Mouse (Mus musculus) intestine, postnatal 0 days (tissue): ENCODE data around the gene Peak1. TPM values are rescaled to one million over a fixed set of nuclear protein-coding genes. Genes with fewer than 3 reads are reported as not detected.
A peak's percentile ranks its signal among the peaks of the same experiment; 100 is the strongest.
"Not testable (repeated sequence)": the region's sequence is repeated elsewhere in the genome, so short reads cannot be mapped to it uniquely, and the experiment has no call there.

Experiments
- ATAC-seq: fragments of 200-750 bp; cut with Nextera tagmentation; 2 replicates; pipeline ENCODE4 v1.8.0; 2017; ENCODE audit warnings: mild to moderate bottlenecking, moderate TSS enrichment, moderate library complexity
- H3K27ac ChIP-seq: fragments of 300-500 bp; sonication (generic); 2 replicates; pipeline ENCODE4 v1.5.1; 2014; ENCODE audit warnings: mild to moderate bottlenecking, low read depth, low read length, moderate library complexity
- H3K27me3 ChIP-seq: fragments of 300-500 bp; sonication (generic); replicated peaks from 2 replicates; pipeline ENCODE4 v1.6.1; 2014; ENCODE audit warnings: low read length, mixed read lengths; ENCODE audit not compliant: control insufficient read depth, insufficient read depth
- H3K36me3 ChIP-seq: fragments of 300-500 bp; sonication (generic); 2 replicates; pipeline ENCODE4 v1.6.1; 2014; ENCODE audit warnings: mild to moderate bottlenecking, moderate library complexity; ENCODE audit not compliant: control insufficient read depth, insufficient read depth
- H3K4me1 ChIP-seq: fragments of 300-500 bp; sonication (generic); replicated peaks from 2 replicates; pipeline ENCODE4 v1.6.1; 2014; ENCODE audit warnings: antibody characterized with exemption, low read length, mixed read lengths; ENCODE audit not compliant: control insufficient read depth, insufficient read depth
- H3K4me2 ChIP-seq: fragments of 300-500 bp; sonication (generic); replicated peaks from 2 replicates; pipeline ENCODE4 v1.6.1; 2014; ENCODE audit warnings: low read depth, mild to moderate bottlenecking, moderate library complexity
- H3K4me3 ChIP-seq: fragments of 300-500 bp; sonication (generic); 2 replicates; pipeline ENCODE4 v1.5.1; 2014; ENCODE audit warnings: low read depth, low read length
- H3K9ac ChIP-seq: fragments of 300-500 bp; sonication (generic); 2 replicates; pipeline ENCODE4 v1.6.1; 2014; ENCODE audit warnings: mild to moderate bottlenecking, low read depth, low read length
- H3K9me3 ChIP-seq: fragments of 300-500 bp; sonication (generic); 2 replicates; pipeline ENCODE4 v1.6.1; 2016; ENCODE audit warnings: mixed run types; ENCODE audit not compliant: control insufficient read depth
- CTCF ChIP-seq: sonication (generic); IDR thresholded peaks from 2 replicates; pipeline ENCODE4 v1.5.1; 2016; ENCODE audit warnings: low read depth, mild to moderate bottlenecking, control low read depth, antibody characterized with exemption, moderate library complexity
- WGBS: fragments of 180-500 bp; shearing (Covaris S2); extraction: QIAGEN DNeasy Blood & Tissue Kit; methylation state at CpG from one replicate; pipeline ENCODE4 v1.1.7; 2014; 5-methylcytosine and 5-hydroxymethylcytosine counted together
- polyA plus RNA-seq: library from polyadenylated mRNA; unstranded; fragments of >200 nt; fragmentation: Nextera tagmentation; extraction: Ambion mirVana; gene quantifications from 2 replicates; pipeline ENCODE4 v1.2.1, GENCODE M21; 2015

Peak1 gene
- polyA plus RNA-seq, 1 experiment from 2014 or later: 5.9 TPM

- no peaks in the 10 kb centered on the region for H3K9me3 ChIP-seq
- TF ChIP-seq CTCF: no peak
- H3K4me1 ChIP-seq: peaks cover 11% of the 10 kb centered on the region; the same call in 1 of the 2 replicates
- no peaks in the 10 kb centered on the region for H3K27me3 ChIP-seq
- WGBS: 75% methylated on average over 5 of the region's 5 CpGs
- peaks cover 22% of the 10 kb centered on the region for H3K36me3 ChIP-seq
- no peak overlapping the region for H3K27ac ChIP-seq
- no peak overlapping the region for H3K4me3 ChIP-seq
- ATAC-seq: no peak
- H3K9ac ChIP-seq: no peak overlapping the region
- no peak overlapping the region for H3K4me2 ChIP-seq
These were observed 182.6 kb downstream of the Peak1 start for GRCm38 (mm10) chr9:56235281-56235680.

- Histone ChIP-seq H3K4me3 (no peak overlapping the region), H3K9ac (no peak overlapping the region), H3K4me2 (no peak overlapping the region), H3K27me3 (no peaks in the 10 kb centered on the region), H3K36me3 (peaks cover 16% of the 10 kb centered on the region; the same call in 1 of the 2 replicates), H3K27ac (no peak overlapping the region), H3K4me1 (peaks cover 11% of the 10 kb centered on the region; the same call in 1 of the 2 replicates), H3K9me3 (no peaks in the 10 kb centered on the region)
- no peak for TF ChIP-seq CTCF
- WGBS: 79% methylated on average over 3 of the region's 3 CpGs
- no peak for ATAC-seq
These were observed 183.3 kb downstream of the Peak1 start for GRCm38 (mm10) chr9:56234561-56234960.

- whole genome bisulfite sequencing: 36% methylated on average over 2 of the region's 2 CpGs
These were observed 184.6 kb downstream of the Peak1 start for GRCm38 (mm10) chr9:56233316-56233715.

GRCm38 (mm10) chr9:56230906-56231305, 187.0 kb downstream of the Peak1 start:
- no peak overlapping the region for H3K4me2 ChIP-seq

More at GRCm38 (mm10) chr9:56233316-56233715, 184.6 kb downstream of the Peak1 start:
- Histone ChIP-seq H3K9me3 (no peaks in the 10 kb centered on the region), H3K27ac (peak overlapping the region; percentile 50; the same call in 1 of the 2 replicates), H3K27me3 (no peaks in the 10 kb centered on the region), H3K4me2 (0 out of 2 replicates have a peak overlapping the region, but pooled peaks have one; percentile 9), H3K4me1 (peaks cover 11% of the 10 kb centered on the region; the same call in 1 of the 2 replicates), H3K36me3 (peaks cover 15% of the 10 kb centered on the region), H3K4me3 (no peak overlapping the region), H3K9ac (no peak overlapping the region)
- TF ChIP-seq CTCF: no peak
- peak; percentile 75 for ATAC-seq

GRCm38 (mm10) chr9:56227626-56228025, 190.2 kb downstream of the Peak1 start:
- no peaks in the 10 kb centered on the region for H3K9me3 ChIP-seq
- peaks cover 8% of the 10 kb centered on the region; the same call in 1 of the 2 replicates for H3K4me1 ChIP-seq
- 87% methylated on average over 7 of the region's 7 CpGs for WGBS
- no peak overlapping the region for H3K27ac ChIP-seq
- H3K27me3 ChIP-seq: no peaks in the 10 kb centered on the region
- no peak overlapping the region for H3K9ac ChIP-seq
- ATAC-seq: no peak
- peaks cover 38% of the 10 kb centered on the region; the same call in 1 of the 2 replicates for H3K36me3 ChIP-seq
- H3K4me2 ChIP-seq: no peak overlapping the region
- TF ChIP-seq CTCF: no peak
- H3K4me3 ChIP-seq: no peak overlapping the region

More at GRCm38 (mm10) chr9:56230906-56231305, 187.0 kb downstream of the Peak1 start:
- Histone ChIP-seq H3K27me3 (no peaks in the 10 kb centered on the region), H3K9ac (no peak overlapping the region), H3K9me3 (no peaks in the 10 kb centered on the region), H3K27ac (no peak overlapping the region), H3K4me3 (no peak overlapping the region), H3K36me3 (peaks cover 25% of the 10 kb centered on the region; the same call in 1 of the 2 replicates), H3K4me1 (peaks cover 11% of the 10 kb centered on the region; the same call in 1 of the 2 replicates)
- no peak for TF ChIP-seq CTCF
- ATAC-seq: no peak

- ATAC-seq: peak; percentile 100
- H3K4me1 ChIP-seq, H3K4me2 ChIP-seq, H3K4me3 ChIP-seq, H3K27ac ChIP-seq, H3K9me3 ChIP-seq, H3K9ac ChIP-seq, H3K27me3 ChIP-seq: not testable (repeated sequence)
- H3K36me3 ChIP-seq: peaks cover 37% of the 10 kb centered on the region; the same call in 1 of the 2 replicates
- WGBS: 40% methylated on average over 31 of the region's 45 CpGs
These were observed 194.3 kb downstream of the Peak1 start for GRCm38 (mm10) chr9:56223429-56224051.
